In genomic region chr11:105855504-105855903, GRCm38 (mm10) we compare ENCODE assay signal across 15 mouse cellular contexts.
DNase-seq lines count a peak whose midpoint lies in the region; ATAC-seq and TF ChIP-seq lines count a peak whose summit lies in the region.
"Had no signal": no experiment of that assay in that cellular context is flagged by ENCODE, and none has a peak within 500 bp of the region (broad histone marks: within the 10 kb centered on the region; RNA-seq: fewer than 3 reads in every experiment).

No protein-coding gene starts in this region.

- DNase-seq in heart, adult 18-20 months: peak; percentile 4 to 14
- no peak for DNase-seq in heart, postnatal 36 days
- peak; percentile 34 for DNase-seq in limb, embryonic 11.5 days (ENCODE audit: low spot score)
- DNase-seq in limb, embryonic 10.5 days (ENCODE audit: low spot score): no peak
- peak; percentile 36 for DNase-seq in layer of hippocampus, adult 9-10 months (ENCODE audit: low spot score)
- no peak for DNase-seq in kidney, adult 18-20 months
- DNase-seq: adrenal gland, postnatal 14 days; cerebellum, adult 18-20 months; kidney, postnatal 14 days; liver, embryonic 13.5 days had no signal

- no peak for ATAC-seq in limb, embryonic 11.5 days (ENCODE audit: insufficient number of reproducible peaks, low FRiP score, low TSS enrichment, low read depth)
- no peak for ATAC-seq in liver, embryonic 12.5 days
- ATAC-seq: hindbrain, embryonic 16.5 days had no signal

- WGBS in limb, embryonic 11.5 days: 20% methylated on average over 3 of the region's 3 CpGs
- WGBS in limb, embryonic 10.5 days: 29% methylated on average over 3 of the region's 3 CpGs
- WGBS in liver, embryonic 12.5 days (ENCODE audit: insufficient replicate concordance): 56% methylated on average over 3 of the region's 3 CpGs

- no peak for TF ChIP-seq CTCF in cortical plate, adult 2 months (IDR thresholded peaks at IDR 0.05; ENCODE audit: extremely low read depth, insufficient read depth, low read length)

- TF ChIP-seq POLR2A in cortical plate, adult 2 months (IDR thresholded peaks at IDR 0.05; ENCODE audit: extremely low read depth, insufficient read depth, low read length): no peak

- H3K27ac ChIP-seq in limb, embryonic 11.5 days (replicated peaks; ENCODE audit: low read depth, low read length): no peak overlapping the region
- no peak overlapping the region for H3K27ac ChIP-seq in limb, embryonic 10.5 days
- peak overlapping the region; percentile 77; the same call in 1 of the 2 replicates for H3K27ac ChIP-seq in cortical plate, adult 2 months (ENCODE audit: insufficient read depth, low read length)
- no peak overlapping the region for H3K27ac ChIP-seq in liver, embryonic 12.5 days
- H3K27ac ChIP-seq: liver, embryonic 13.5 days; stomach, embryonic 15.5 days had no signal

- H3K27me3 ChIP-seq in limb, embryonic 11.5 days (ENCODE audit: control insufficient read depth, insufficient read depth, low read length): no peaks in the 10 kb centered on the region
- H3K27me3 ChIP-seq in limb, embryonic 10.5 days (ENCODE audit: low read depth, poor library complexity, severe bottlenecking): no peaks in the 10 kb centered on the region
- no peaks in the 10 kb centered on the region for H3K27me3 ChIP-seq in liver, embryonic 12.5 days (replicated peaks)
- H3K27me3 ChIP-seq: liver, embryonic 13.5 days; megakaryocyte, embryonic 14.5 days; stomach, embryonic 15.5 days had no signal

- no peak overlapping the region for H3K4me3 ChIP-seq in limb, embryonic 11.5 days (ENCODE audit: low read depth, low read length)
- no peak overlapping the region for H3K4me3 ChIP-seq in limb, embryonic 10.5 days
- H3K4me3 ChIP-seq in cortical plate, adult 2 months (ENCODE audit: insufficient read depth, low read length): no peak overlapping the region
- no peak overlapping the region for H3K4me3 ChIP-seq in liver, embryonic 12.5 days
- H3K4me3 ChIP-seq: liver, embryonic 13.5 days; megakaryocyte, embryonic 14.5 days; stomach, embryonic 15.5 days had no signal

- intact Hi-C loops in heart, postnatal 36 days (cut with DNase I): loop anchor here (5.0 kb wide), 4 partner anchors 173 to 508 kb away; no protein-coding TSS in a partner anchor

- no peaks in the 10 kb centered on the region for H3K4me1 ChIP-seq in limb, embryonic 11.5 days (ENCODE audit: control insufficient read depth, insufficient read depth, low read length)
- peaks cover 6% of the 10 kb centered on the region; the same call in 1 of the 2 replicates for H3K4me1 ChIP-seq in limb, embryonic 10.5 days
- peaks cover 5% of the 10 kb centered on the region; the same call in 1 of the 2 replicates for H3K4me1 ChIP-seq in cortical plate, adult 2 months (ENCODE audit: control insufficient read depth, insufficient read depth, low read length)
- no peaks in the 10 kb centered on the region for H3K4me1 ChIP-seq in liver, embryonic 12.5 days
- H3K4me1 ChIP-seq: liver, embryonic 13.5 days; megakaryocyte, embryonic 14.5 days; stomach, embryonic 15.5 days had no signal

- H3K9me3 ChIP-seq in limb, embryonic 11.5 days (ENCODE audit: control insufficient read depth, low read length): no peaks in the 10 kb centered on the region
- no peaks in the 10 kb centered on the region for H3K9me3 ChIP-seq in limb, embryonic 10.5 days (replicated peaks)
- no peaks in the 10 kb centered on the region for H3K9me3 ChIP-seq in liver, embryonic 12.5 days (replicated peaks)
- H3K9me3 ChIP-seq: liver, embryonic 13.5 days; megakaryocyte, embryonic 14.5 days; stomach, embryonic 15.5 days had no signal

- no peak overlapping the region for H3K9ac ChIP-seq in limb, embryonic 11.5 days (ENCODE audit: low read length)
- H3K9ac ChIP-seq in liver, embryonic 12.5 days: no peak overlapping the region
- H3K9ac ChIP-seq: liver, embryonic 13.5 days; stomach, embryonic 15.5 days had no signal

- no peak overlapping the region for H3K4me2 ChIP-seq in limb, embryonic 11.5 days (ENCODE audit: low read depth, severe bottlenecking)
- no peak overlapping the region for H3K4me2 ChIP-seq in liver, embryonic 12.5 days
- H3K4me2 ChIP-seq: liver, embryonic 13.5 days; stomach, embryonic 15.5 days had no signal

- no peaks in the 10 kb centered on the region for H3K36me3 ChIP-seq in limb, embryonic 11.5 days (ENCODE audit: control insufficient read depth, insufficient read depth, low read length)
- no peaks in the 10 kb centered on the region for H3K36me3 ChIP-seq in limb, embryonic 10.5 days
- H3K36me3 ChIP-seq in liver, embryonic 12.5 days: no peaks in the 10 kb centered on the region
- H3K36me3 ChIP-seq: liver, embryonic 13.5 days; stomach, embryonic 15.5 days had no signal

Comparison
In these comparisons a context has a peak if more than half of its experiments do, and no peak if none do; other contexts are left out.
1. DNase-seq: peak in heart, adult 18-20 months (2 of 2), limb, embryonic 11.5 days (single experiment) and layer of hippocampus, adult 9-10 months (single experiment); none in heart, postnatal 36 days (0 of 2), limb, embryonic 10.5 days (single experiment) and kidney, adult 18-20 months (single experiment).